Mouse (Mus musculus): ENCODE measurements around the gene St7.

- TF ChIP-seq CTCF (IDR thresholded peaks at IDR 0.05; ENCODE audit: control insufficient read depth, insufficient read depth, insufficient read length) (no peak), MAX (IDR thresholded peaks at IDR 0.05) (no peak), USF1 (IDR thresholded peaks at IDR 0.05; ENCODE audit: low read depth) (no peak), MYOG (IDR thresholded peaks at IDR 0.05; ENCODE audit: control insufficient read depth, extremely low read depth, insufficient read length) (no peak)
Measured at GRCm38 (mm10) chr6:17977165-17977564, 284.4 kb downstream of the St7 start.
